Mouse (Mus musculus) bone marrow, adult 2 months (tissue): Measurements from ENCODE around the gene Get4. TPM values are rescaled to one million over a fixed set of nuclear protein-coding genes. Genes with fewer than 3 reads are reported as not detected.
A peak's percentile ranks its signal among the peaks of the same experiment; 100 is the strongest.

ENCODE experiments used
- H3K27ac ChIP-seq: fragments of 200-500 bp; 2 replicates; pipeline ENCODE4 v1.5.1; 2012; ENCODE audit warnings: low read depth, mild to moderate bottlenecking, control low read depth, inconsistent platforms, low read length; ENCODE audit not compliant: control insufficient read depth, poor library complexity, insufficient read depth
- H3K4me1 ChIP-seq: fragments of 200-500 bp; 2 replicates; pipeline ENCODE4 v1.6.1; 2011; ENCODE audit warnings: low read length; ENCODE audit not compliant: control insufficient read depth, insufficient read depth
- H3K4me3 ChIP-seq: fragments of 200-500 bp; replicated peaks from 2 replicates; pipeline ENCODE3; 2011; ENCODE audit warnings: mild to moderate bottlenecking, low read depth, low read length, control low read depth; ENCODE audit not compliant: control insufficient read depth
- CTCF ChIP-seq: fragments of 200-500 bp; IDR thresholded peaks from 2 replicates; pipeline ENCODE4 v1.5.1; 2011; ENCODE audit warnings: low read length, control low read depth; ENCODE audit not compliant: control insufficient read depth, insufficient read depth
- POLR2A ChIP-seq: fragments of 200-500 bp; IDR thresholded peaks from 2 replicates; pipeline ENCODE4 v1.6.1; 2011; ENCODE audit warnings: low read depth, mild to moderate bottlenecking, control low read depth, low read length, borderline replicate concordance; ENCODE audit not compliant: control insufficient read depth
- WGBS: fragments of 180-500 bp; shearing (Covaris S2); methylation state at CpG from one replicate; pipeline ENCODE4 v1.1.7; 2018; 5-methylcytosine and 5-hydroxymethylcytosine counted together
- polyA plus RNA-seq: library from polyadenylated mRNA; stranded (reverse); fragments of >200 nt; gene quantifications from 2 replicates; pipeline ENCODE4 v1.2.4, GENCODE M21; 2011; ENCODE audit warnings: low replicate concordance; ENCODE audit not compliant: missing spikeins, insufficient read depth, insufficient read length

Get4 gene
- polyA plus RNA-seq, 1 experiment: 60.2 TPM

DNA sequence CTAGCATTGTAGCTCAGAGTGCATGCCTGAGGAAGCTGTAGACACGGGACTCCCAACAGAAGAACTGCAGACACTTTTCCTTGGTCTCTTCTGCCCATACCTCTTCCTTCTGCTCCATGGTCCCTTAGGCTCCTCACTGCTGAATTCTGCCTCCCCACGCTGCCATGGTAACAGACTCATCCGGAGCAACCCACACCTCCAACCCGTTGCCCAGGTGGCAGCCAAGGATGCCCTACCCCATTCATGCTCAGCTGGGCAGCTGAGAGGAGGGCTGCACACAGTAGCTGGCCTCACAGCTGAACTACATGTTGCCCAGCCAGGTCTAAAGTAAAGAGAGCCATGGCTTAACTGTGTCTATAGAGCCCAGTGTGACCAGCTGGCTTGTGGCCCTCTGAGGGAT lies 36.5 kb downstream of the Get4 start:
- no peak overlapping the region for H3K4me3 ChIP-seq
- TF ChIP-seq CTCF (no peak), POLR2A (no peak)
- H3K27ac ChIP-seq: peak overlapping the region; percentile 97
- peaks cover 22% of the 10 kb centered on the region for H3K4me1 ChIP-seq
- 41% methylated on average over 4 of the region's 4 CpGs for WGBS

DNA sequence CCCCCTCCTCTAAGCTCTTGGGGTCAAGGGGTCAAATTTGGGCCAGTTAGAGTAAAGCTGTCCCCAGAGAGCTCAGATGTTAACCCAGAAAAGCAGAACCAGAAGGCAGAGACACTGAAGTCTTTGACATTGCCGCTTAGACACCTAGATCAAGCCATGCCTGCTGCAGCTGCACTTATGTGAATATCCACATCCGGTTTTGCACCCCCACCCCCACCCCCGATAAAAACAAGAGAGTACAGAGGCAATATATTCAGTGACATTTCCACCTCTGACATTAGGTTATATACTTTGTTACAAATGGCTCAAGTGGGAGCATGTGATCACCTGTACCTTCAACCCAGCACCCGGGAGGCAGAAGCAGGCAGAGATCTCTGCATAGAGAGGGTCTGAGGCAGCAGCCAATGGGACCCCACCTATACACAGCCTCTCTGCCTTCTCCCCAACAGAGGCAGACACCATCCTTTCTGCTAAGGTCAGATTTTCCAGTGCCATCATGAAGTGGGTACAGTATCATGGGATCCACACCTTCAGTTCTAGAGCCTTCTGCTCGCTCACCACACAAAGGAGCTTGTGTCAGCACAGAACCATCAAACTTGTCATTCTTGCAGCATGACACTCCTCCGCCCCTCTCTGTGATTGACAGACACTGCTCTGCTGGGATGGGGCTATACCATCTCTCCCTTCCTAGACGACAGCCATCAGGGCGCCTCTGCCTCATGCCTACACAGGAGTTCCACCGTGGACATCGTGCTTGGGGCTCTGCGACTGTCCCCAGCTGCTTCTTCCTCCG lies 38.5 kb downstream of the Get4 start:
- WGBS: 74% methylated on average over 12 of the region's 12 CpGs
- Histone ChIP-seq H3K4me1 (peaks cover 15% of the 10 kb centered on the region), H3K4me3 (no peak overlapping the region), H3K27ac (peak overlapping the region; percentile 9; the same call in 1 of the 2 replicates)
- TF ChIP-seq CTCF: no peak
- TF ChIP-seq POLR2A: no peak

DNA sequence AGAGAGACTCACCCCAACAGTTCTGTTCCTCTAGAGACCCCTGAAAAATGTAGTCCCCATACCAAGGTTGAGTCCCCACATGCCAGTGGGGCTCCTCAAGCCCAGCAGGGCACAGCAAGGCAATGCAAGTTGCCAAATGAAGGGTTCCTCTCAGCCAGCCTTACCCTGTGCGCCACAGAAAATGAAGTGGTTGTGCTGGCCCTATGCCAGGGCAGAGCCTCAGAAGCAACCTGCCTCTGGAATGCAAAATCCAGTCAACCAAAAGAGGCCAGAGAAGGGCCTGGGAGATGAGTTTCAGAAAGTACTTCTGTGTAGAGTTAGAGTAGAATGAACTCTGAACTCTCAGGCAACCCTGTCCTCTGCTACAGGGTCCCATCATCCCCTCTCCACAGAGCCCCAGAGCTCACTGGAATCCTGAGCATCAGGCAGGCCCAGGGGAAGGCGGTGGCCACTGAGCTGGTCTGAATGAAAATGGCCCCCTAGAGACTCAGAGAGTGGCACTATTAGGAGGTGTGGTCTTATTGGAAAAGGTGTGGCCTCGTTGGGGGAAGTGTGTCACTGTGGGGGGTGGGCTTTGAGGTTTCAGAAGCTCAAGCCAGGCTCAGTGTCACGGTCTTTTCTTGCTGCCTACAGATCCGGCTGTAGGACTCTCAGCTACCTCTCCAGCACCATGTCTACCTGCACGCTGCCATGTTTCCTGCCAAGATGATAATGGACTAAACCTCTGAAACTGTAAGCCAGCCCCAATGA lies 39.9 kb downstream of the Get4 start:
- TF ChIP-seq CTCF (no peak), POLR2A (no peak)
- Histone ChIP-seq H3K4me1 (peaks cover 5% of the 10 kb centered on the region; the same call in 1 of the 2 replicates), H3K4me3 (no peak overlapping the region), H3K27ac (no peak overlapping the region)
- 75% methylated on average over 6 of the region's 6 CpGs for WGBS

- TF ChIP-seq POLR2A: no peak
- TF ChIP-seq CTCF: no peak
- Histone ChIP-seq H3K4me1 (peaks cover 9% of the 10 kb centered on the region), H3K4me3 (no peak overlapping the region), H3K27ac (no peak overlapping the region; the same call in 1 of the 2 replicates)
- 39% methylated on average over 2 of the region's 2 CpGs for WGBS
Observed at GRCm38 (mm10) chr5:139294089-139294488, 42.0 kb downstream of the Get4 start.

GRCm38 (mm10) chr5:139297092-139297491 lies 45.0 kb downstream of the Get4 start:
- Histone ChIP-seq H3K4me1 (peaks cover 9% of the 10 kb centered on the region), H3K4me3 (no peak overlapping the region), H3K27ac (no peak overlapping the region)
- TF ChIP-seq POLR2A (no peak), CTCF (no peak)
- 86% methylated on average over 10 of the region's 10 CpGs for WGBS

DNA sequence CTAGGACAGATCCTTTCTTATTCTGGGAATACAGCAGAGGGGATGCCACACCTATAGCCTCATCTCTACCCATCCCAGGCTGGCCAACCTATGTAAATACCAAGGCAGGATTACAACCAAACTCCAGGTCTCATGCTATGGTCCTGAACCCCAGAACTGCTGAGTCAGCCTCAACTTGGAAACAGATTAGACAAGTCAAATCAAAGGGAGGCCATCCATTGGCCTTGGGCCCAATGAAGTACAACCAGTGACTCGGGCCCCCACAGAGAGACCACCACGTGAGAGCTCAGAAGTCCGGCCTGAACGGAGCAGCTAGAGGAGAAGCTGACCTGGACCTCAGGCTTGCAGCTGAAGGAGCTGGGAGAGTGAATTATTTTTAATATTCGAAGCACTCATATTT lies 45.6 kb downstream of the Get4 start:
- TF ChIP-seq CTCF: no peak
- TF ChIP-seq POLR2A: no peak
- 68% methylated on average over 5 of the region's 5 CpGs for WGBS
- Histone ChIP-seq H3K4me3 (no peak overlapping the region), H3K27ac (no peak overlapping the region), H3K4me1 (peaks cover 9% of the 10 kb centered on the region)

GRCm38 (mm10) chr5:139302101-139302500 lies 50.0 kb downstream of the Get4 start:
- Histone ChIP-seq H3K4me1 (peaks cover 10% of the 10 kb centered on the region), H3K4me3 (no peak overlapping the region), H3K27ac (no peak overlapping the region)
- WGBS: 86% methylated on average over 6 of the region's 6 CpGs
- no peak for TF ChIP-seq CTCF
- TF ChIP-seq POLR2A: no peak

DNA sequence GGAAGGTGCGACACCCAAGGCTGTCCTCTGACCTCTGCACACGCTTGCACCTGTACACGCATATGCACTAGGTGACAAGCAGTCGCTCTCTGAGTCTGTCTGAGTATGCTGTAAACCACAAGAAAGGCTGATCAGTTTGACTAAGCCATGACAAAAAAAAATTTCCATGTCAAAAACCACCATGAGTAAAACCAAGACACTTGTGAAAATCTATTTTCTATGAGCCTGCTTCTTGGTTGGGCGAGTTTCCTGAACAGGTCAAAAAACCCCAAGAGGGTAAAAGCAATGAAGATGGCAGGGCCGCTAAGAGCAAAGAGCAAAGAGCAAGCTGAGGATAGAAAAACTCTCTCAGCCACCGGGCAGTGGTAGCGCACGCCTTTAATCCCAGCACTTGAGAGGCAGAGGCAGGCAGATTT lies 51.5 kb downstream of the Get4 start:
- WGBS: 66% methylated on average over 9 of the region's 9 CpGs
- Histone ChIP-seq H3K4me3 (no peak overlapping the region), H3K27ac (peak overlapping the region; percentile 28; the same call in 1 of the 2 replicates), H3K4me1 (peaks cover 5% of the 10 kb centered on the region)
- TF ChIP-seq POLR2A (no peak), CTCF (no peak)
